Mouse (Mus musculus) intestine, embryonic 14.5 days (tissue): ENCODE measurements at regions not wholly inside any gene's neighbourhood (a gene's known extent, or its start where the extent isn't known, plus 50 kb on each side); places are given as distances from the start of the nearest gene placed in this dataset.

ENCODE experiments used
- ATAC-seq: fragments of 200-750 bp; cut with Nextera tagmentation; replicated peaks from 2 replicates; pipeline ENCODE4 v1.8.0; 2017; ENCODE audit warnings: low read depth, moderate number of reproducible peaks, moderate TSS enrichment, moderate library complexity; ENCODE audit not compliant: low FRiP score, low TSS enrichment
- DNase-seq: peaks from one replicate; pipeline ENCODE4 v3.0.0-alpha.2; 2018; ENCODE audit warnings: low spot score
- H3K27ac ChIP-seq: fragments of 300-500 bp; sonication (generic); 2 replicates; pipeline ENCODE4 v1.5.1; 2014; ENCODE audit warnings: low read depth, mild to moderate bottlenecking, control low read depth
- H3K27me3 ChIP-seq: fragments of 300-500 bp; sonication (generic); replicated peaks from 2 replicates; pipeline ENCODE4 v1.6.1; 2014; ENCODE audit warnings: low read length, control low read depth; ENCODE audit not compliant: control insufficient read depth, insufficient read depth
- H3K36me3 ChIP-seq: fragments of 300-500 bp; sonication (generic); 2 replicates; pipeline ENCODE4 v1.6.1; 2014; ENCODE audit warnings: low read length, control low read depth; ENCODE audit not compliant: control insufficient read depth, insufficient read depth
- H3K4me1 ChIP-seq: fragments of 300-500 bp; sonication (generic); replicated peaks from 2 replicates; pipeline ENCODE4 v1.6.1; 2014; ENCODE audit warnings: low read length, control low read depth, mixed read lengths; ENCODE audit not compliant: control insufficient read depth, insufficient read depth
- H3K4me2 ChIP-seq: fragments of 300-500 bp; sonication (generic); 2 replicates; pipeline ENCODE4 v1.6.1; 2014; ENCODE audit warnings: low read length
- H3K4me3 ChIP-seq: fragments of 300-500 bp; sonication (generic); 2 replicates; pipeline ENCODE4 v1.5.1; 2014; ENCODE audit warnings: low read depth, low read length, control low read depth, mixed read lengths
- H3K9ac ChIP-seq: fragments of 300-500 bp; sonication (generic); 2 replicates; pipeline ENCODE4 v1.6.1; 2014; ENCODE audit warnings: mild to moderate bottlenecking, low read length
- H3K9me3 ChIP-seq: fragments of 300-500 bp; sonication (generic); 2 replicates; pipeline ENCODE4 v1.6.1; 2016; ENCODE audit warnings: low read length, control low read depth; ENCODE audit not compliant: control insufficient read depth
- WGBS: fragments of 180-500 bp; shearing (Covaris S2); extraction: QIAGEN DNeasy Blood & Tissue Kit; methylation state at CpG from one replicate; pipeline ENCODE4 v1.1.7; 2014; 5-methylcytosine and 5-hydroxymethylcytosine counted together

DNA sequence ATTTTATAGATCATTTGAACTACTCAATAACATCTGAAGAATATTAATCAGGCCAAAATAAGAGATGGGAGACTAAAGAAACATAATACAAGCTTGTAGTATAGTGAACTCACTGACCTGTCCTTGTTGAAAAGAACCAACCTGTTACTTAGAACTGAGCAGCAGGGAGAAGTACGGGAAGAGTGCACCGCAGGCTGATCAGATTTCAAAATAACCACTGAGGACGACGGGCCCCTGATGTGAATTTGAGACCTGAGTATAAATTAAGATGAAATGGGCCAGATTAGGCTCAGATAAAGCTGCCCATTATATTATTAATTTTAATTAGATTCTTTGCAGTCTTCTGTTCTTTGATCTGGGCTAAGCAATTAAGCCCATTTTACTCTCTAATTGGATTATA, 391.2 kb upstream of the Tyrp1 start:
- no peak overlapping the region for H3K4me3 ChIP-seq

DNA sequence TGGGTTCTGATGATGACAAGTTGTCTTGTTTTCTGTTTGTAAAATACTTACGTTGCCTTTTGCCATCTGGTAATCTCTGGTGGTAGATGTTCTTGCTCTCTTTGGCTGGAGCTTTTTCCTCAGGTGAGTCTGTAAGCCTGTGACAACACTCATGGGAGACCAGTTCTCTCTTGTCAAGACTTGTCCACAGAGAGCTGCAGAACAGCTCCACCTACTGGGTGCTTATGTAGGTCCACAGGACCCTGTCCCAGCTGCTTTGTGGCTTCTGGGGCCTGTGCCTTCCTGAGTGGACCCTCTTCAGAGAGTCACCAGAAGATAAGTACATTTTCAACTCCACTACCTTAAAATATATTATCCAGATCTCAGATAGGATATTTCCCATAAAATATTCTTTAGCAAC, 370.3 kb upstream of the Tyrp1 start:
- Histone ChIP-seq H3K9ac (no peak overlapping the region), H3K27me3 (no peaks in the 10 kb centered on the region), H3K9me3 (no peaks in the 10 kb centered on the region), H3K27ac (no peak overlapping the region), H3K4me2 (no peak overlapping the region), H3K4me3 (no peak overlapping the region), H3K4me1 (no peaks in the 10 kb centered on the region), H3K36me3 (no peaks in the 10 kb centered on the region)
- no peak for ATAC-seq
- no peak for DNase-seq
- 88% methylated on average over 1 of the region's 1 CpGs for WGBS

More for the DNA sequence above, 391.2 kb upstream of the Tyrp1 start:
- Histone ChIP-seq H3K4me1 (no peaks in the 10 kb centered on the region), H3K27me3 (no peaks in the 10 kb centered on the region), H3K36me3 (no peaks in the 10 kb centered on the region), H3K9ac (no peak overlapping the region), H3K27ac (no peak overlapping the region), H3K9me3 (no peaks in the 10 kb centered on the region), H3K4me2 (no peak overlapping the region)
- DNase-seq (no peak), ATAC-seq (no peak)
- 51% methylated on average over 4 of the region's 4 CpGs for WGBS

DNA sequence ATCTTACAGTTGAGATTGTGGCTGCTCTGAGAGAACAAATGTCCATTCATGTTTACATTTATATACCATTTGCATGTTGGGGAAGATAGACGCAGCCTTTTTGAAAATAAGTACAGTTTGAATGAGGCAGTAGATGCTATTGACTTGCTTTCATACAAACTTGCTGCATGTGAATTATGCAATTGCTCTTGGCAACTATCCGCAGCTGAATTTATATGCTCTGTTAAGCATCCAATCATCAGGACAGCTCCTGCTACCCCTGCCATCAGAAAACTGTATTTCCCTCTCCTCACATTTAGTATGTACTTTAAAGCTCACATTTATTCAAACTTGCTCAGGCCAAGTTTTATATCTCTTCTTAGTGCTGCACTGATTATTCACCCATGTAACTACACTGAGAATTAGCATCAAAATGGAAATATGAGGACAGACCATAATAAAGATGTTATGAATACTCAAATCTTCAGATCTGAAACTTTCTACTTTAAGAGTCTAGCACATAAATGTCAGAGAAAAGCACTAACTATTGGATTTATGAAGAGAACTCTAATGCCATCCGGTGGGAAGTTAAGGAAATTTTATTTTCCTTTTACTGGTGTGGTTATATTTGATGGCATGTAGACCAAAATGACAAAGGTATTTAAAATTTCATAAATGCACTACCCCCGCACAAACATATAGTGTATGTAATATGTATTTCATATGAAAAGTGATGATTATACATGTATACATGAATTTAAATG, 358.0 kb upstream of the Tyrp1 start:
- Histone ChIP-seq H3K9ac (no peak overlapping the region), H3K4me1 (no peaks in the 10 kb centered on the region), H3K36me3 (no peaks in the 10 kb centered on the region), H3K4me3 (no peak overlapping the region), H3K27me3 (no peaks in the 10 kb centered on the region), H3K4me2 (no peak overlapping the region), H3K27ac (no peak overlapping the region), H3K9me3 (no peaks in the 10 kb centered on the region)
- ATAC-seq (no peak), DNase-seq (no peak)
- WGBS, result 84% methylated on average over 4 of the region's 4 CpGs

DNA sequence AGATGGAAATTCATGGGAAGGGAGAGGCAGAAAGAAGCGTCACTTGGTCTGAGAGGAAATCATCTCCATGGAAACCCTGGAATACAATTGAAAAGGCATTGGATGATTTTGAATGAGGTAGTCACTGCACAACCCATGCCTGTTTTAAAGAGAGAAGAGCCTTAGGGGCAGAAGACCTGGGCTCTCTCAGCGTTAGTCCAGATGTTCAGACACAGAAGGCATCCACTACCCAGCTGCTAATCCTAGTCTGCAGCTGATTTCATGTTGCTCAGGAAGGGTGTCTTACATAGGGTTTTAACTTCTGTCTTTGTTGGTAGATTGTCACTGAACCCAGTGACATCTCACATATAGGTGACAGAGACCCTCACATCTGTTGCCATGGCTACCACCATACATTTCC, 318.8 kb upstream of the Tyrp1 start:
- H3K4me2 ChIP-seq, result no peak overlapping the region
- no peak for ATAC-seq
- 83% methylated on average over 2 of the region's 2 CpGs for WGBS

DNA sequence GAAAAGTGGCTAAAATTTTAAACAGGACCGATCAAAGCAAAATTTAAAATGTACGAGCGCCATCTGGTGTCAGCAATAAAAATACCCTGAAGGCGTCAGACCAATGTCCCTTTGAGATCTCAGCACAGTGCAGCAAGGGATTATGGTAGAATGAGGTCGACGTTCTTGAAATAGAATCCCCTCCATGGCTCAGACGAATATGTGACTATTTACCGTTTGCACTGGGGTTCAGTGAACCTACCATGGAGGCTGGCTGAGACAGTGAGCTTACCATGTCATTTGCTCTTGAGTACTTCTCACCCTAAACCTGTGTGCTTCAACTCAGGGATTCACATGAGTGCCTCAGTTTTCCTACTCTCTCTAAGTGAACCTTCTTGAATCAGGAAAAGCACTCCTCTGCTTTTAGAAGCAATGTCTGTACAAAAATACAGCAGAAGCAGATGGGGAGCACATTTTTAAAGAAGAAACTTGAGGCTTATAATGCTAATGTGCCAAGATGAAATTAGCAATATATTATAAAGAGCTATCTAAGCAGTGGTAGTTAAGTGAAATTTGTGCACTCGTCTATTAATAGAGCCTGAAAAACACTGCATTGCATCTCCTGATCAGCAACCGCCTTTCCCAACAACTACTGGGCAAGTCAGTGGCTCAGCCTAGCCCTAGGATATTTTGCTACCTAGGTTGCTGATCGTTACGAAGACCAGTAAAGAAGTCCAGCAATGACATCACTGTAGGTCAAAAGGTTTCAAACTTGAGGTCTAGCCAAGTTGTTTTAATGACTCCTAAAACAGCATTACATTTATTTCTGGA, 316.2 kb upstream of the Tyrp1 start:
- H3K27ac ChIP-seq, result no peak overlapping the region
- WGBS, result 26% methylated on average over 12 of the region's 12 CpGs
- H3K27me3 ChIP-seq, result no peaks in the 10 kb centered on the region
- H3K4me2 ChIP-seq, result peak overlapping the region; percentile 23; the same call in 1 of the 2 replicates
- ATAC-seq (0 out of 2 replicates have a peak, but pooled peaks have one; percentile 27), DNase-seq (peak; percentile 67)
- no peaks in the 10 kb centered on the region for H3K9me3 ChIP-seq
- H3K9ac ChIP-seq, result no peak overlapping the region
- no peaks in the 10 kb centered on the region for H3K36me3 ChIP-seq
- no peak overlapping the region for H3K4me3 ChIP-seq
- H3K4me1 ChIP-seq, result no peaks in the 10 kb centered on the region

More for the DNA sequence above, 318.8 kb upstream of the Tyrp1 start:
- H3K4me1 ChIP-seq, result no peaks in the 10 kb centered on the region
- H3K4me3 ChIP-seq, result no peak overlapping the region
- H3K27ac ChIP-seq, result no peak overlapping the region
- H3K9ac ChIP-seq, result no peak overlapping the region
- DNase-seq, result no peak
- no peaks in the 10 kb centered on the region for H3K36me3 ChIP-seq
- no peaks in the 10 kb centered on the region for H3K9me3 ChIP-seq
- H3K27me3 ChIP-seq, result no peaks in the 10 kb centered on the region

DNA sequence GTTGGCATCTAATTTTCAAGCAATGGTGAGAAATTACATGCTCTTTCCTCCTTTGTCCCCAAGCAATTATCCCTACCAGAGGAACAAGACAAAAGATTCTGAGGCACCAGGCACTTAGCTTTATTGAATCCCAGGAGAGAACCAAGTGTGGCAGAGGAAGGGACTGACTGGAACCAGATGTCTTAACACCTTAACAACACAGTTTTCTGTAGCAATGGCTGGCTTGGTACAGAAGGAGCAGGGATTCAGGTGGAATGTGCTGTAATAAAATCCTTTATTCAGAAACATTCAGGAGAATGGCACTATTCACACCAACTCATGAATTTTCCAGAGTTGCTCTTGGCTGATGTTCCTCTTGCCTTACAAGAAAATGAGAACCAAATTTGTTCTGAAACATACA, 315.3 kb upstream of the Tyrp1 start:
- H3K27me3 ChIP-seq, result no peaks in the 10 kb centered on the region
- no peak overlapping the region for H3K4me2 ChIP-seq
- H3K4me3 ChIP-seq, result no peak overlapping the region
- ATAC-seq (no peak), DNase-seq (no peak)
- H3K36me3 ChIP-seq, result no peaks in the 10 kb centered on the region
- no peak overlapping the region for H3K27ac ChIP-seq
- H3K9me3 ChIP-seq, result no peaks in the 10 kb centered on the region
- no peaks in the 10 kb centered on the region for H3K4me1 ChIP-seq
- H3K9ac ChIP-seq, result no peak overlapping the region

DNA sequence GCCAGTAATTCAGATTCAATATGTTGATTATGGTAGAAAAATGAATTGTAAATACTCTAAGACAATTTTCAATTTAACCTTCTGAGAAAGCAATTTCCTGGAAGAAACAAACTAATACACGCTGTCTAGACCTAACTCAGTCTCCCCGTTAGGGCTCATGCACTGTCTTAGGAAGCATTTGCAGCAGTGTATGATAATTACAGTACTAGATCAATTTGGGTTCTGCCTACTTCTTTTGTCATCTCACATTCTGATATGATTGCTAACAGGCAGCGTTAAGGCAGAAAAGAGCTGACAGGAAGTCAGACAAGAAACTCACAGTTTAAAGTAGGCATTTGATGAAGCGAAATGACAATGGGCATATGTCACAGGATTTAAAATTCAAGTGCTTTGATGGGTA, 294.1 kb upstream of the Tyrp1 start:
- no peaks in the 10 kb centered on the region for H3K9me3 ChIP-seq
- H3K4me1 ChIP-seq, result no peaks in the 10 kb centered on the region
- 83% methylated on average over 4 of the region's 4 CpGs for WGBS
- no peak overlapping the region for H3K4me3 ChIP-seq
- H3K36me3 ChIP-seq, result no peaks in the 10 kb centered on the region
- DNase-seq (no peak), ATAC-seq (no peak)
- H3K27ac ChIP-seq, result no peak overlapping the region
- no peaks in the 10 kb centered on the region for H3K27me3 ChIP-seq
- no peak overlapping the region for H3K4me2 ChIP-seq
- no peak overlapping the region for H3K9ac ChIP-seq

DNA sequence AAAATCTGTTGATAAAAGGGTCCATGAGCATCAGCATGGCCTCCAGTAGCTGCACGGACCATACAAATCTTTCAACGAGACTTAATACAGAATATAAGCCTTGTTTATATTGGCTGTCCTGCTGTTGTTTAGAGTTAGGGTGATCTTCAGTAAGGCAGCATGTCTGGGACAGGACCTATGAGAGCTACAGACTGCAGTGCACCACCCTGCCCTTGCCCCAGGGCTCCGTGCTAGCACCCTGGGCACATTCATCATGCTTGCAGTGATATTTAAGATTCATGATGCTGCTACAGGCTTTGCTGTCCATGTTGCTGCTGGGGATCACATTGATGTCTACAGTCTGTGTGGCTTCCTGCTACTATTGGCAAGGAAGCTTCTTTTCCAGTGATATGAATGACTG, 288.8 kb upstream of the Tyrp1 start:
- no peaks in the 10 kb centered on the region for H3K9me3 ChIP-seq
- WGBS, result 44% methylated on average over 3 of the region's 3 CpGs
- peak; percentile 52 for DNase-seq
- no peak overlapping the region for H3K4me3 ChIP-seq
- H3K36me3 ChIP-seq, result no peaks in the 10 kb centered on the region
- H3K27me3 ChIP-seq, result no peaks in the 10 kb centered on the region
- ATAC-seq, result no peak
- no peaks in the 10 kb centered on the region for H3K4me1 ChIP-seq
- H3K4me2 ChIP-seq, result no peak overlapping the region
- H3K9ac ChIP-seq, result no peak overlapping the region
- no peak overlapping the region for H3K27ac ChIP-seq

DNA sequence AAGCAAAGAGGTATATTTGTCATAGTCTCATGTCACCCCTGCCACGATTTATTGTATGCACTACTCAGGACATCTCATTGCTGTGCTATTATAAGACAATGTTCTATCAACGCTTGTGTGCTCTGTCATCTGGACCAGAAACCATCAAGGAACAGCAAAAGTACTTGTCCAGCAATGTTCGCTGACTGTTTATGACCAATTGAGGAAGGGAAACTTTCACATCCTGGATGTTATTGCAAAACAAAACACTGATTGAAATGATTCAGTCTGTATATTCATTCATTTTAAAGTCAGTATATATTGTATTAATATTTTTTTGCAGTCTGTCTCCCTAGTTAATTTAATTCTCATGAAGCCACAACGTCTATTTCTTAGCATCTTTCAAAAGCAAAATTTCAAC, 244.5 kb upstream of the Tyrp1 start:
- Histone ChIP-seq H3K9me3 (no peaks in the 10 kb centered on the region), H3K4me1 (no peaks in the 10 kb centered on the region), H3K27ac (no peak overlapping the region), H3K36me3 (no peaks in the 10 kb centered on the region), H3K4me2 (no peak overlapping the region), H3K4me3 (no peak overlapping the region), H3K9ac (no peak overlapping the region), H3K27me3 (no peaks in the 10 kb centered on the region)
- 73% methylated on average over 4 of the region's 4 CpGs for WGBS
- DNase-seq, result no peak
- no peak for ATAC-seq
